Mouse (Mus musculus): ENCODE data around the gene Adssl1. TPM values are rescaled to one million over a fixed set of nuclear protein-coding genes. Genes with fewer than 3 reads are reported as not detected.

The Adssl1 gene
- polyA plus RNA-seq, 1 experiment, result 14.2 TPM

- no peak overlapping the region for H3K4me3 ChIP-seq (ENCODE audit: control insufficient read depth, insufficient read depth, low read length)
- H3K27ac ChIP-seq (ENCODE audit: control insufficient read depth, insufficient read depth, low read length), result no peak overlapping the region
- no peak for DNase-seq
- H3K27me3 ChIP-seq (ENCODE audit: control insufficient read depth, insufficient read depth, low read length), result no peaks in the 10 kb centered on the region
- WGBS, result 57% methylated on average over 14 of the region's 14 CpGs
- no peaks in the 10 kb centered on the region for H3K36me3 ChIP-seq (ENCODE audit: control insufficient read depth, insufficient read depth, low read length)
- TF ChIP-seq CTCF (IDR thresholded peaks at IDR 0.05; ENCODE audit: borderline replicate concordance, control insufficient read depth, extremely low read depth, insufficient read depth, low read length, poor library complexity), result no peak
- no peak for TF ChIP-seq POLR2A (IDR thresholded peaks at IDR 0.05; ENCODE audit: control insufficient read depth, extremely low read depth, insufficient read depth, low read length, poor library complexity)
- peaks cover 29% of the 10 kb centered on the region for H3K4me1 ChIP-seq (replicated peaks; ENCODE audit: control insufficient read depth, insufficient read depth, low read length)
Measured at GRCm38 (mm10) chr12:112587125-112588124, 32.4 kb upstream of the Adssl1 start.

- no peaks in the 10 kb centered on the region for H3K27me3 ChIP-seq (ENCODE audit: control insufficient read depth, insufficient read depth, low read length)
- DNase-seq, result peak; percentile 83
- no peaks in the 10 kb centered on the region for H3K36me3 ChIP-seq (ENCODE audit: control insufficient read depth, insufficient read depth, low read length)
- H3K27ac ChIP-seq (ENCODE audit: control insufficient read depth, insufficient read depth, low read length), result no peak within 1 kb of the TSS
- H3K4me1 ChIP-seq (replicated peaks; ENCODE audit: control insufficient read depth, insufficient read depth, low read length), result peaks cover 38% of the 10 kb centered on the region
- WGBS, result under 1% methylated on average over 56 of the region's 60 CpGs
- no peak for TF ChIP-seq CTCF (IDR thresholded peaks at IDR 0.05; ENCODE audit: borderline replicate concordance, control insufficient read depth, extremely low read depth, insufficient read depth, low read length, poor library complexity)
- TF ChIP-seq POLR2A (IDR thresholded peaks at IDR 0.05; ENCODE audit: control insufficient read depth, extremely low read depth, insufficient read depth, low read length, poor library complexity), result no peak
- peak within 1 kb of the TSS; percentile 83 for H3K4me3 ChIP-seq (ENCODE audit: control insufficient read depth, insufficient read depth, low read length)
Measured at GRCm38 (mm10) chr12:112588426-112589256, 31.2 kb upstream of the Adssl1 start, which contains the start of gene Inf2. Inf2 (plus strand) TSS chr12:112588784.

DNA sequence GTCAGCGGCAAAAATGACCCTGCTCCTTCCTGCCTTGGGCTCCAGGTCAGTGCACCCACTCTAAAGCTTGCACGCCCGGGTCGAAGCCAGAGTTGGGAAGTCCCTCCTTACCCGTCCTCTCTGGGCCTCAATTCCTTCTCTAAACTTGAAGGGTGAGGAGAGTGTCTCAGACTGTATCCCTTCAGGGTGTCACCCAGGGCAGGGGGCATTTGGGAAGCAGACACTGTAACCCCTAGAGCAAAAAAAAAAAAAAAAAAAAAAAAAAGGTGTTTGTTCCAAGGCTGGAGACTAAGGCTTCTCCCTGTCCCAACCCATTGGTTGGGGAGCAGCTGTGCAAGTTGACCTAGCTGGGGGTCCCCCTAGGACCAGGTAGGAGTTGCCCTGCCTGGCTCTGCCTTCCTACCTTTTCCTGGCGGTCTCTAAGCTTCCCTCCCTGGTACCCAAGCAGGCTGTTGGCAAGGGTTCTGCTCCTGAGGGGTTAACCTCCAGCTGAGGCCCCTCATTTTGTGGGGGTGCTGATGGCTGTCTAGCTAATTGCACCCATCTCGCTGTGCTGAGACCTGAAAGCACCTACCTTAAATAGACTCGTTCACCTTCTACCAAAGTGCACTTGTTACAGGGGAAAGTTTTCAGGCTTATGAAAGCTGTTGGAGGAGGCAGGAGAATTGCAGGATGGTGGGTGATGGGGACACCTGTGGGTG lies 30.2 kb upstream of the Adssl1 start:
- H3K27ac ChIP-seq (ENCODE audit: control insufficient read depth, insufficient read depth, low read length), result no peak overlapping the region
- TF ChIP-seq CTCF (IDR thresholded peaks at IDR 0.05; ENCODE audit: borderline replicate concordance, control insufficient read depth, extremely low read depth, insufficient read depth, low read length, poor library complexity) (no peak), POLR2A (IDR thresholded peaks at IDR 0.05; ENCODE audit: control insufficient read depth, extremely low read depth, insufficient read depth, low read length, poor library complexity) (no peak)
- no peaks in the 10 kb centered on the region for H3K27me3 ChIP-seq (ENCODE audit: control insufficient read depth, insufficient read depth, low read length)
- H3K4me3 ChIP-seq (ENCODE audit: control insufficient read depth, insufficient read depth, low read length), result peak overlapping the region; percentile 83
- WGBS, result 62% methylated on average over 8 of the region's 8 CpGs
- H3K36me3 ChIP-seq (ENCODE audit: control insufficient read depth, insufficient read depth, low read length), result no peaks in the 10 kb centered on the region
- DNase-seq, result no peak
- H3K4me1 ChIP-seq (replicated peaks; ENCODE audit: control insufficient read depth, insufficient read depth, low read length), result peaks cover 48% of the 10 kb centered on the region

DNA sequence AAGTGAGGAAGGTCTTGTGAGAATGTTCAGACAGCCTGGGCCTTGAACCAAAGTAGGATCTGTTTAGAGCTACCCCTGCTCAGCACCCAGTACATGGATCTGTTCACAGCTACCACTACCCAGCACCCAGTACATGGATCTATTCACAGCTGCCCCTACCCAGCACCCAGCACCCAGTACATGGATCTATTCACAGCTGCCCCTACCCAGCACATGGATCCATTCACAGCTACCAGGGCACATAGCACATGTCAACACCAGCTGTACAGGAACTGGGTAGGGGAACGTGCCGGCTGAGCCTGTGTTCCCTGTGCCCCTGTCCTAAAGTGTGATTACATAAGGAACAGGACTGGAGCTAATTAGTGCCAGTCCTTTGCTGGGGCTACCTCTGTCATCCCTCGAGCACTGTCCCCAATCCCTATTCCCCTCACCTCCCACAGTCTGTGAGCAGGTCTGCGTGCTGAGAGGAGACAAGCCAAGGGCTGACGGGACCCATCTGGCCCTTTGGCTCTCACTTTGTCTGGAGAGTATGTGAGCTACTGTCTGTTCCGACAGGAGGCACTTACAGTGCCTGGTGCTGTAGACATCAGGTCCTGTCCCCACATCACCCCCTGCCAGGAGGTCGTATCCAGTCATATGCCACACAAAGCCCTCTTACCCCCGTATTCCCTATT lies 29.1 kb upstream of the Adssl1 start:
- Histone ChIP-seq H3K4me1 (replicated peaks; ENCODE audit: control insufficient read depth, insufficient read depth, low read length) (peaks cover 52% of the 10 kb centered on the region), H3K27ac (ENCODE audit: control insufficient read depth, insufficient read depth, low read length) (no peak overlapping the region), H3K36me3 (ENCODE audit: control insufficient read depth, insufficient read depth, low read length) (no peaks in the 10 kb centered on the region), H3K27me3 (ENCODE audit: control insufficient read depth, insufficient read depth, low read length) (no peaks in the 10 kb centered on the region), H3K4me3 (ENCODE audit: control insufficient read depth, insufficient read depth, low read length) (no peak overlapping the region)
- no peak for DNase-seq
- TF ChIP-seq POLR2A (IDR thresholded peaks at IDR 0.05; ENCODE audit: control insufficient read depth, extremely low read depth, insufficient read depth, low read length, poor library complexity) (no peak), CTCF (IDR thresholded peaks at IDR 0.05; ENCODE audit: borderline replicate concordance, control insufficient read depth, extremely low read depth, insufficient read depth, low read length, poor library complexity) (no peak)
- 91% methylated on average over 8 of the region's 8 CpGs for WGBS

DNA sequence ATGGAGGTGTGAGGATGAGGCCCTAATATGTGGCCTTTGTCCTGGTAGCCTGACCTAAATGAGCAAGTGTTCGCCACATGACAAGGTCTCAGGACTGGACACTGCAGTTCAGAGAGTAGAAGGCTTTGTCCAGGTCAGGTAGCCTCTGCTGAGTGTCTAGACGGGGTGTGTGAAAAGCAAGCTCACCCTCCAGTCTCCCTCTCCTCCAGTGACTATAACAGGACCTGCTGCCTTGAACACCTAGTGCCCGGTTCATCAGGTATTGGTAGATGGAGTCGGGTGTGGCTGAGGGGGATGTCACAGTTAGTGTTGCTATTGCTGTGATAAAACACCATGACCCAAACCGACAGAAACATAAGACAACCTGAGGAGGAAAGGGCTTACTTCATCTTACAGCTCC lies 28.6 kb upstream of the Adssl1 start:
- H3K36me3 ChIP-seq (ENCODE audit: control insufficient read depth, insufficient read depth, low read length), result no peaks in the 10 kb centered on the region

More for the DNA sequence above, 28.6 kb upstream of the Adssl1 start:
- WGBS, result 93% methylated on average over 5 of the region's 5 CpGs
- Histone ChIP-seq H3K4me1 (replicated peaks; ENCODE audit: control insufficient read depth, insufficient read depth, low read length) (peaks cover 49% of the 10 kb centered on the region), H3K27ac (ENCODE audit: control insufficient read depth, insufficient read depth, low read length) (no peak overlapping the region), H3K4me3 (ENCODE audit: control insufficient read depth, insufficient read depth, low read length) (no peak overlapping the region), H3K27me3 (ENCODE audit: control insufficient read depth, insufficient read depth, low read length) (no peaks in the 10 kb centered on the region)
- TF ChIP-seq CTCF (IDR thresholded peaks at IDR 0.05; ENCODE audit: borderline replicate concordance, control insufficient read depth, extremely low read depth, insufficient read depth, low read length, poor library complexity), result no peak
- TF ChIP-seq POLR2A (IDR thresholded peaks at IDR 0.05; ENCODE audit: control insufficient read depth, extremely low read depth, insufficient read depth, low read length, poor library complexity), result no peak
- no peak for DNase-seq

Data from thymus, adult 2 months (tissue).